Mouse (Mus musculus) lung, embryonic 15.5 days (tissue): Measurements from ENCODE around the gene 1700017B05Rik. TPM values are rescaled to one million over a fixed set of nuclear protein-coding genes. Genes with fewer than 3 reads are reported as not detected.
"Not testable (repeated sequence)": the region's sequence is repeated elsewhere in the genome, so short reads cannot be mapped to it uniquely, and the experiment has no call there.

Source experiments
- ATAC-seq: fragments of 200-750 bp; cut with Nextera tagmentation; 2 replicates; pipeline ENCODE4 v1.8.0; 2017; ENCODE audit warnings: moderate number of reproducible peaks, borderline replicate concordance; ENCODE audit not compliant: low FRiP score, low TSS enrichment; ENCODE audit errors: extremely low read depth
- H3K27ac ChIP-seq: fragments of 300-500 bp; sonication (generic); 2 replicates; pipeline ENCODE4 v1.5.1; 2015; ENCODE audit warnings: moderate library complexity, mild to moderate bottlenecking, inconsistent platforms
- H3K27me3 ChIP-seq: fragments of 300-500 bp; sonication (generic); 2 replicates; pipeline ENCODE4 v1.6.1; 2015; ENCODE audit warnings: inconsistent platforms
- H3K36me3 ChIP-seq: fragments of 300-500 bp; sonication (generic); 2 replicates; pipeline ENCODE4 v1.6.1; 2015; ENCODE audit warnings: inconsistent platforms
- H3K4me1 ChIP-seq: fragments of 300-500 bp; sonication (generic); 2 replicates; pipeline ENCODE4 v1.6.1; 2015; ENCODE audit warnings: inconsistent platforms
- H3K4me2 ChIP-seq: fragments of 300-500 bp; sonication (generic); 2 replicates; pipeline ENCODE4 v1.6.1; 2015; ENCODE audit warnings: inconsistent platforms, mild to moderate bottlenecking, moderate library complexity
- H3K4me3 ChIP-seq: fragments of 300-500 bp; sonication (generic); 2 replicates; pipeline ENCODE4 v1.5.1; 2015; ENCODE audit warnings: mild to moderate bottlenecking, inconsistent platforms
- H3K9ac ChIP-seq: fragments of 300-500 bp; sonication (generic); 2 replicates; pipeline ENCODE4 v1.6.1; 2015; ENCODE audit warnings: inconsistent platforms
- H3K9me3 ChIP-seq: fragments of 300-500 bp; sonication (generic); 2 replicates; pipeline ENCODE4 v1.6.1; 2016; ENCODE audit warnings: inconsistent platforms
- WGBS: fragments of 180-500 bp; shearing (Covaris S2); methylation state at CpG from one replicate; pipeline ENCODE4 v1.1.7; 2015; 5-methylcytosine and 5-hydroxymethylcytosine counted together
- polyA plus RNA-seq: library from polyadenylated mRNA; unstranded; fragments of >200 nt; fragmentation: Nextera tagmentation; extraction: Ambion mirVana; gene quantifications from 2 replicates; pipeline ENCODE4 v1.2.1, GENCODE M21; 2015

Gene 1700017B05Rik
- polyA plus RNA-seq, 1 experiment from 2014 or later, result 21.7 TPM

- no peak for ATAC-seq
- no peaks in the 10 kb centered on the region for H3K36me3 ChIP-seq
- H3K27ac ChIP-seq, result no peak overlapping the region
- 57% methylated on average over 13 of the region's 13 CpGs for WGBS
- H3K27me3 ChIP-seq, result no peaks in the 10 kb centered on the region
- no peak overlapping the region for H3K4me3 ChIP-seq
- no peak overlapping the region for H3K4me2 ChIP-seq
- H3K4me1 ChIP-seq, result peaks cover 12% of the 10 kb centered on the region
- no peak overlapping the region for H3K9ac ChIP-seq
- no peaks in the 10 kb centered on the region for H3K9me3 ChIP-seq
Observed at GRCm38 (mm10) chr9:57225780-57226627, 36.4 kb downstream of the 1700017B05Rik start.

DNA sequence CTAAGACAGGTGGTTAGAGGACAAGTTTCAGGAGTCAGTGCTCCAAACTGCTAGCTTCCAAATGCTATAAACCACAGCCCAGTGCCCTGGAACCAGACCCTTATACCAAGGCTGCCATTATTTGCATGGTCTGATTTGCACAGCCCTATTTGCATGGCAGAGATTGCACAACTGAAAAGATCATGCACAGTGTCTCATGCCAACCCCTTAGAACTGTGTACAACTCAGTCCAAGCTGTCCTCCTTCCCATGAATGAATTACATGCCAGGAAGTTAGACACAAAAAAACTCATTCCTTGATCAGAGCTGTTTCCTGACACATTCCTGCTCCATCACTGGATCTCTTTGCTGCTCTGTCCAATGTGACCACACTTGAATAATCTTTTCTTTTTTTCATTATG is 39.1 kb downstream of the 1700017B05Rik start:
- H3K9me3 ChIP-seq, result no peaks in the 10 kb centered on the region
- H3K36me3 ChIP-seq, result no peaks in the 10 kb centered on the region
- no peak overlapping the region for H3K4me3 ChIP-seq
- no peak overlapping the region for H3K27ac ChIP-seq
- H3K27me3 ChIP-seq, result no peaks in the 10 kb centered on the region
- ATAC-seq, result no peak
- H3K4me2 ChIP-seq, result no peak overlapping the region
- no peaks in the 10 kb centered on the region for H3K4me1 ChIP-seq
- no peak overlapping the region for H3K9ac ChIP-seq

DNA sequence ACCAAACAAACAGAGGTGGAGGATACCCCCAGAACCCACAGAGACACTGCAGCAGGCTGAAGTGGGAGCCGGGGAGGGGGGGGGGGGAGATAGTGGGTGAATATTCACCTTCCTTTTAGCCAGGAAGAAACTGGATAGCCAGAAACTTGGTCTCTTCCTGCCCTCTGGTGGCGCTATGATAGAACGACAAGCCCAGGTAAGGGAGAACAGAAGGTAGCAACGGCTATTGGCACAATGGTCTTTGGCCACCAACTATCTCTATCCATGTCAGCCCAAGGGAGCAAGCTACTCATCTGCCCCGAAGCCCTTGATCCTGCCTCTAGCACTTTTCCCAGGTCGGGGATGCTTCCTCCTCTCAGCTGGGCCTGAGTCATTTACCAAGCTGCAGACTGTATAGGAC is 42.1 kb downstream of the 1700017B05Rik start:
- Histone ChIP-seq H3K36me3 (no peaks in the 10 kb centered on the region), H3K27me3 (no peaks in the 10 kb centered on the region), H3K4me2 (no peak overlapping the region), H3K4me3 (no peak overlapping the region), H3K9me3 (no peaks in the 10 kb centered on the region), H3K9ac (no peak overlapping the region), H3K27ac (no peak overlapping the region), H3K4me1 (no peaks in the 10 kb centered on the region)
- WGBS, result 11% methylated on average over 6 of the region's 6 CpGs
- ATAC-seq, result no peak

DNA sequence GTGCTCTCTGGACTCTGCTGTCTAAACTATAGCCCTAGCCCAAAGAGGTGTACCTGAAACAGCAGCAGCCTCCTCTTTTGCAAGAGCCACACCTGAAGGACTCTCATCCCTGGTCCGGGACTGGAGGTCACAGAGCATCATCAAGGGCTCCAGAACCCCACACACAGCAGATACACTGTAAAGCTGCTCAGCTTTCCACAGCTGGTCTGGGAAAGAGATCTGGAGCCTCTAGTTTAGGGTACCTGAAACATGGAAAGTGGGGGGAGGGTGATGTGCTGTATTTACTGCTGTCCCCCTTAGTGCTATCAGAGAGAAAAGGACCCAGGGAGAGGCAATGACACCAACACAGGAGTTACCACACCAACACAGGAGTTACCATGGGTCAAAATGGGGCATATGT is 42.9 kb downstream of the 1700017B05Rik start:
- Histone ChIP-seq H3K27me3 (no peaks in the 10 kb centered on the region), H3K4me1 (no peaks in the 10 kb centered on the region), H3K27ac (no peak overlapping the region), H3K4me3 (no peak overlapping the region), H3K36me3 (no peaks in the 10 kb centered on the region), H3K4me2 (no peak overlapping the region), H3K9ac (no peak overlapping the region), H3K9me3 (no peaks in the 10 kb centered on the region)
- ATAC-seq, result no peak
- WGBS, result 88% methylated on average over 1 of the region's 1 CpGs

- H3K27ac ChIP-seq, result no peak overlapping the region
- no peaks in the 10 kb centered on the region for H3K27me3 ChIP-seq
- no peak overlapping the region for H3K4me3 ChIP-seq
- H3K9me3 ChIP-seq, result no peaks in the 10 kb centered on the region
- H3K4me1 ChIP-seq, result no peaks in the 10 kb centered on the region
- no peak overlapping the region for H3K4me2 ChIP-seq
- no peak for ATAC-seq
- no peak overlapping the region for H3K9ac ChIP-seq
- WGBS, result 86% methylated on average over 5 of the region's 5 CpGs
- no peaks in the 10 kb centered on the region for H3K36me3 ChIP-seq
Observed at GRCm38 (mm10) chr9:57218776-57219175, 43.6 kb downstream of the 1700017B05Rik start.

GRCm38 (mm10) chr9:57217220-57217619 is 45.2 kb downstream of the 1700017B05Rik start:
- Histone ChIP-seq H3K4me3 (no peak overlapping the region), H3K36me3 (no peaks in the 10 kb centered on the region), H3K27ac (no peak overlapping the region), H3K9ac (no peak overlapping the region), H3K4me1 (no peaks in the 10 kb centered on the region), H3K9me3 (no peaks in the 10 kb centered on the region), H3K27me3 (no peaks in the 10 kb centered on the region), H3K4me2 (no peak overlapping the region)
- no peak for ATAC-seq
- 62% methylated on average over 6 of the region's 6 CpGs for WGBS

GRCm38 (mm10) chr9:57214500-57214899 is 47.9 kb downstream of the 1700017B05Rik start:
- no peaks in the 10 kb centered on the region for H3K4me1 ChIP-seq
- no peaks in the 10 kb centered on the region for H3K9me3 ChIP-seq
- no peak overlapping the region for H3K4me2 ChIP-seq
- no peaks in the 10 kb centered on the region for H3K36me3 ChIP-seq
- no peak overlapping the region for H3K9ac ChIP-seq
- no peak overlapping the region for H3K27ac ChIP-seq
- no peaks in the 10 kb centered on the region for H3K27me3 ChIP-seq
- 70% methylated on average over 6 of the region's 6 CpGs for WGBS
- no peak for ATAC-seq
- no peak overlapping the region for H3K4me3 ChIP-seq

DNA sequence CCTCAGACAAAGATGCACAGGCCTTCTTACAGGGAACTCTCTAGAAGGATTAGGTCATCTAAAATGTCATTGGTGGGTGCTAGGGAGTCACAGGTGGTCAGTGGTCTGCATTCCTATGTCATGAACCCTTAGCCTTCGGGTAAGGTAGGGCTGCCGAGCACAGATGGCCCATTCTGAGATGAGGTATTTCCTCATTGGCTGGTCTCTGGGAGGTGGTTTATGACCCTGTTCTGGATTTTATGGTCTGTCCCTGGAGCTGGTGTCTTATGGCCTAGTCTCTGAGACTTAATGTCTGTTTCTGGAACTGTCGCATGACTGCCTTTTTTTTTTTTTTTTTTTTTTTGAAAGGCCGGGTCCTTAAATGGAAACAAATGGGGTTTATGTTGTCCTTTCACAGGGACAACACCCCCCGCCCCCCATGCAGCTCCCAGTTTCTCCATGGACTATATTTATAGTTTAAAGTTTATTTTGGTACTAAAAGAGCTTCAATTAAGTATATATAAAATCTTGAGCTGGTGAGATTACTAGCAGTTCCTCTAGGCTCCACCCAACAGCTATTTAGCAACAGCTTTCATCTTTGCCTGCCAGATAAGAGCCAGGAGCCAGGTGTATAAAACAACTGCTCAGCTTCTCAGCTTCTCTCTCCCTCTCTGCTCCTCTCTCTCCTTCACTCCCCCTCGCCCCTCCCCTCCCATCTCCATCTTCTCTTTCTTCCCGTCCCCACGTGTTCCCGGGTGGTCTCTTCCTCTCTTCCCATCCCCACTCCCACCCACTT is 49.8 kb downstream of the 1700017B05Rik start:
- ATAC-seq, result no peak
- no peaks in the 10 kb centered on the region for H3K9me3 ChIP-seq
- H3K27me3 ChIP-seq, result no peaks in the 10 kb centered on the region
- no peak overlapping the region for H3K4me3 ChIP-seq
- no peak overlapping the region for H3K27ac ChIP-seq
- WGBS, result 57% methylated on average over 8 of the region's 9 CpGs
- H3K9ac ChIP-seq, result no peak overlapping the region
- H3K4me1 ChIP-seq, result no peaks in the 10 kb centered on the region
- H3K4me2 ChIP-seq, result no peak overlapping the region
- H3K36me3 ChIP-seq, result no peaks in the 10 kb centered on the region

GRCm38 (mm10) chr9:57209316-57209715 is 53.1 kb downstream of the 1700017B05Rik start:
- Histone ChIP-seq H3K9me3 (no peaks in the 10 kb centered on the region), H3K4me3 (no peak overlapping the region), H3K27ac (no peak overlapping the region), H3K9ac (no peak overlapping the region), H3K4me2 (no peak overlapping the region), H3K27me3 (no peaks in the 10 kb centered on the region), H3K4me1 (no peaks in the 10 kb centered on the region), H3K36me3 (no peaks in the 10 kb centered on the region)
- WGBS, result 29% methylated on average over 3 of the region's 3 CpGs
- ATAC-seq, result no peak

GRCm38 (mm10) chr9:57206896-57207295 is 55.5 kb downstream of the 1700017B05Rik start:
- no peak overlapping the region for H3K4me2 ChIP-seq
- no peaks in the 10 kb centered on the region for H3K4me1 ChIP-seq
- no peak overlapping the region for H3K27ac ChIP-seq
- ATAC-seq, result no peak
- no peaks in the 10 kb centered on the region for H3K27me3 ChIP-seq
- no peak overlapping the region for H3K4me3 ChIP-seq
- WGBS, result 65% methylated on average over 2 of the region's 2 CpGs
- no peaks in the 10 kb centered on the region for H3K36me3 ChIP-seq
- H3K9me3 ChIP-seq, result no peaks in the 10 kb centered on the region
- no peak overlapping the region for H3K9ac ChIP-seq

DNA sequence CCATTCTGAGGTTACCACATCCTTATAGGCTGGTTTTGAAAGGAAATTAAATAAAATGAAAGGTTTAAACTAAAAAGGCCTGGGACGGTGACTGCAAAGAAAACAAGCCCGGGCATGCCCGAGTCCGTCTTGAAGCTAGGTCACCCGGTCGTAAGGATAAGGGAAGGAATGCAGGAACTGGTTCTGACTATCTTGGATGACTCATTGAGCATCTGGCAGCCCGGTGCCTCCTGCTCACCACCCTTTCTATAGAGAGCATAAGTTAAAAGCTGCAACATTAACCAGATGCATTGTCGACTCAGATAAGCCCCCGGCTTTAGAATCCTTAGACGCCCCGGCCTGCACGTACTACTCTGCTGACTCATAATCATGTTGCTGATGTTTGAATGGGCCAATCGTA is 58.8 kb downstream of the 1700017B05Rik start:
- H3K36me3 ChIP-seq, H3K27me3 ChIP-seq, H3K9ac ChIP-seq, ATAC-seq, H3K4me2 ChIP-seq, H3K4me1 ChIP-seq, H3K9me3 ChIP-seq, H3K27ac ChIP-seq, H3K4me3 ChIP-seq: not testable (repeated sequence)
- 75% methylated on average over 13 of the region's 13 CpGs for WGBS
